Mouse (Mus musculus) bone marrow, adult 2 months (tissue): Measurements from ENCODE around the gene Cldn9.

Experiments
- CTCF ChIP-seq: fragments of 200-500 bp; IDR thresholded peaks from 2 replicates; pipeline ENCODE4 v1.5.1; 2011; ENCODE audit warnings: low read length, control low read depth; ENCODE audit not compliant: control insufficient read depth, insufficient read depth
- POLR2A ChIP-seq: fragments of 200-500 bp; IDR thresholded peaks from 2 replicates; pipeline ENCODE4 v1.6.1; 2011; ENCODE audit warnings: low read depth, mild to moderate bottlenecking, control low read depth, low read length, borderline replicate concordance; ENCODE audit not compliant: control insufficient read depth

- TF ChIP-seq CTCF (no peak), POLR2A (no peak)
Observed at GRCm38 (mm10) chr17:23670516-23671074, 13.2 kb downstream of the Cldn9 start.
